Mouse (Mus musculus) ovary, postnatal 14 days (tissue): Measurements from ENCODE around the gene Me1.

Experiments used
- DNase-seq: peaks from one replicate; pipeline ENCODE4 v3.0.0; 2022; ENCODE audit warnings: low spot score

Gene Me1

GRCm38 (mm10) chr9:86543451-86543850 lies 152.3 kb downstream of the Me1 start:
- no peak for DNase-seq

DNA sequence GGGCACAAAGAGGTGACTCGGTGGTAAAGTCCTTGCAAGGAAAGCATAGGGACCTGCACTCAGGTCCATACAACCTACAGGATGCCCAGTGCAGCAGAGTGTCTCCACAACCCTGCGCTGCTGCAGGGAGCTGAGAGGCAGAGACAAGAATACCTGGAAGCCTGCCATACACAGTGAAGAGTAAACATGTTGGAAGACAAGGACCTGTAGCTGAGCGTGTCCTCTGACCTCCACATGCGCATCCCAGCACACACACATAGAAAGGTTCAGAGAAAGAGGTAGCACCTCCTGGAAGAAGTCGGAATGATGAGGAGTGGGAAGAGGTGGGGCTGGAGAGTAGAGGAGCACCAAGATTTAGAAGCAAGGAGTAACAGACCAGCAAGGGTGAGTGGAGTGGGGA lies 161.7 kb downstream of the Me1 start:
- DNase-seq: no peak
